Mouse (Mus musculus) kidney, adult 2 months (tissue): ENCODE measurements around the gene Sag.

ENCODE experiments used
- CTCF ChIP-seq: fragments of 200-500 bp; conservative IDR thresholded peaks from 2 replicates; pipeline ENCODE4 v1.5.1; 2011; ENCODE audit warnings: low read depth, mild to moderate bottlenecking, control low read depth, low read length, moderate library complexity, mixed read lengths; ENCODE audit not compliant: insufficient read depth, insufficient read length
- POLR2A ChIP-seq: fragments of 200-500 bp; IDR thresholded peaks from one replicate; pipeline ENCODE4 v1.6.1; 2011; ENCODE audit warnings: low read depth, low read length, control low read depth

GRCm38 (mm10) chr1:87765741-87766140 is 37.7 kb upstream of the Sag start:
- no peak for TF ChIP-seq CTCF
- TF ChIP-seq POLR2A = no peak
